Mouse (Mus musculus) heart, postnatal 0 days (tissue): ENCODE data around the gene Polr3a.

ENCODE experiments used
- CTCF ChIP-seq: IDR thresholded peaks from 2 replicates; pipeline ENCODE4 v1.5.1; 2016; ENCODE audit warnings: antibody characterized with exemption, control low read depth, low read depth
- EP300 ChIP-seq: IDR thresholded peaks from 2 replicates; pipeline ENCODE4 v1.6.1; 2016; ENCODE audit warnings: antibody characterized with exemption, low read depth

- TF ChIP-seq CTCF, result no peak
- no peak for TF ChIP-seq EP300
Observed at GRCm38 (mm10) chr14:24512527-24513161, 25.8 kb upstream of the Polr3a start.
